Mouse (Mus musculus): ENCODE measurements around the gene Gapvd1. TPM values are rescaled to one million over a fixed set of nuclear protein-coding genes. Genes with fewer than 3 reads are reported as not detected.

Gene Gapvd1
- total RNA-seq, 4 experiments from 2014 or later: 35.0 to 38.9 (median 37.2) TPM

GRCm38 (mm10) chr2:34635249-34636165, 119.5 kb downstream of the Gapvd1 start:
- no peak for DNase-seq (ENCODE audit: low spot score)

- DNase-seq (ENCODE audit: low spot score): no peak
Observed at GRCm38 (mm10) chr2:34632051-34632450, 123.0 kb downstream of the Gapvd1 start.

DNA sequence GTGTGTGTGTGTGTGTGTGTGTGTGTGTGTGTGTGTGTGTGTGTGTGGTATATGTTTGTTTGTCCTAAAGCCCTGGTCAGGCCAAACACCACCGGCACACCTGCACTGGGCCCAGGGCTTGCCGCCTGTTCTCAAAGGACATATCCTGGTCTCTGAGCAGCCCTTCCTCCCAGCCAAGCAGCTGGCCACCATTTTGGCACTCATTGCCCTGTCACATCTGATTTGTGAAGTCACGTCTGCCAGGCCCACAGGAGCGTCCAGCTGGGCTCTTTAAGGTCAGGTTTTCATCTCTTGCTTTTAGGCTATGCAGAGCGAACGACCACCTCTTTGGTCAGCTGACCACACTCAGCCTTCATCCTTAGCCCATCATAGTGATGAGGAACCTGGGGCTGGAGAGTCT, 124.6 kb downstream of the Gapvd1 start:
- no peak for DNase-seq (ENCODE audit: low spot score)

- no peak for DNase-seq (ENCODE audit: low spot score)
Observed at GRCm38 (mm10) chr2:34629758-34630157, 125.3 kb downstream of the Gapvd1 start.

DNA sequence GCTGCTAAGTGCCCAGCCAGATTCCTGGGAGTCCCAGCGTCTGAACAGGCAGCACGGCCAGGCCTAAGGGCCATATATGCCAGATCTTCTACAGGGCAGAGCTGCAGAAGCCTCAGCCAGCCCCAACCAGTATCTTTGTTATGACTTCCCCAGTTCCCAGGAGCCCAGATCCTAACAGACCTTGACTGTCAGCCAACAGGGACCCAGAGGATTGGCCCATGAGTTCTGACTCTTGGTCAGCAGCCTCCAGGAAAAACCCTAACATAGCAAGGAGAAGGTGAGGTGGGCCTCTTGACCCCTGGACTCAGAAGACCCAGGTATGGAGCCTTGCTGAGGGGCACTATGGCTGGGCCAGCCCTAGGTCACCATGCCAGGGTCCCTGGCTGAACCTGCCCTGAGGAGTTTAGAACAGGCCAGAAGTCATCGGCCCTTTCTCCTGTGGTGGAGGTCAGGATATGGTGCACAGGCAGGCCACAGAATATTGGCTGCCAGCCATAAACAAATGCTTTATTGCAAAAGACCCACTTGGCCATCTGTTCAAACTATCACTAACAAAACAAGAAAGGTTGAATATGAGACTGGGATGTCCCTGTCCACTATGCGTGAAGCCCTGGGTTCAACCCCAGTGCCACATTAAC, 126.0 kb downstream of the Gapvd1 start:
- peak; percentile 19 for DNase-seq (ENCODE audit: low spot score)

DNA sequence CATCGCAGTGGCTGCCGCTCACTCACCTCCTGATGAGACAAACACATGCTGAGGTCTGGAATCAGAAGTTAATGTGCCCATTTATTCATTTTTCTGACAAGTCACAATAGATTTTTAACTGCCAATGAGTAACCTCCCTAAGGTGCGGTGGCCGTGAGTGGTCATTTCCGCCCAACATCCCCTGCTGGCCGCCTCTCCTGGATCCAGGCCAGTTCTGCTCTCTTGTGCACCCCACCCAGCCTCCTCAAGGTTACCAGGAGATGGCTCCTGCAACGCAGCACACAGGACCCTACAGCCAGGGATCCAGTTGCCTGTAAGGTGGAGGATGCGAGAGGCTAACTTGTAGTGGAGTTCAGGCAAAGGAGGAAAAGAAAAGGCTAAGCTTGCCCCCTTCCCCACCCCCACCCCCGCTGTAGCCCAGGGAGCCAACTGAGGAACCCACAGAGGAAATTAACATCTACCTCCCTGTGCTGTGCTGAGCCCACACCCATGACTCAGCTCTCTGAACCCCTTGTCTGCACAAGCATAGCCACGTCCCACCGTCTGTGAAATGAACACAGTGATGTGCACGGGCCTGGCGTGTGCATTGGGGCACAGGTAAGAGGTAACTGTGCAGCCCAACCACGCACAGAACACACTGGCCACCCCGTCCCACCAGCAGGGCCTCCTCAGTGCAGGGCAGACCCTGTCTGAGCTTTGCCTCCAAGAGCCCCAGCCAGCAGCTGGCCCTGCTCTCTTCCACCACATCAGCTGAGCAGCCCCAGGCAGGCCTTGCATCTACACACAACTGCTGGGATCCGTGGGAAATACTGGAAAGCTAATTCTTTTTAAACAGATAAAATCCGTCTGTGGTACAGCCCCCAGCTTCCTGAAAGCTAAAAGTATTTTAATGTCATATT, 127.5 kb downstream of the Gapvd1 start:
- peak; percentile 42 for DNase-seq (ENCODE audit: low spot score)

Other genes with a start within 250 kb of the Gapvd1 start
- 100 to 1,000 TPM; 590 to 816 (median 680) TPM for gene Hspa5, start 16.7 kb upstream of the Gapvd1 start, total RNA-seq (2022)
- gene Rabepk, start 44.7 kb upstream of the Gapvd1 start, total RNA-seq (2022): 10 to 100 TPM; 10.2 to 14.5 (median 11.3) TPM
- gene Fbxw2, start 71.1 kb upstream of the Gapvd1 start, total RNA-seq (2022): 10 to 100 TPM; 41.3 to 48.6 (median 45.1) TPM
- not detected for gene Gm34653, start 77.8 kb upstream of the Gapvd1 start, total RNA-seq (2022)
- 1 to 10 TPM in 2 of 4 experiments, under 1 TPM in 2; 0.87 to 2.1 (median 1.1) TPM for gene Cutal, start 119.2 kb upstream of the Gapvd1 start, total RNA-seq (2022)
- 10 to 100 TPM; 11.2 to 13.0 (median 11.9) TPM for gene Psmd5, start 119.7 kb upstream of the Gapvd1 start, total RNA-seq (2022)
- gene Phf19, start 158.8 kb upstream of the Gapvd1 start, total RNA-seq (2022): 1 to 10 TPM in 2 of 4 experiments, under 1 TPM in 2; 0.66 to 1.5 (median 1.2) TPM
- gene Traf1, start 206.5 kb upstream of the Gapvd1 start, total RNA-seq (2022): 1 to 10 TPM; 1.1 to 2.6 (median 1.2) TPM

Measured in heart, adult 8-10 months (tissue).